Mouse (Mus musculus) ES-E14 (cell line): ENCODE measurements at regions not wholly inside any gene's neighbourhood (a gene's known extent, or its start where the extent isn't known, plus 50 kb on each side); places are given as distances from the start of the nearest gene placed in this dataset.

Experiments
- DNase-seq: peaks from one replicate; pipeline ENCODE4 v3.0.0-alpha.2; 2013; ENCODE audit warnings: low read depth, low spot score
- H3K27ac ChIP-seq: 2 replicates; pipeline ENCODE4 v1.5.1; 2012; ENCODE audit warnings: low read depth, mild to moderate bottlenecking, low read length, moderate library complexity, mixed read lengths; ENCODE audit not compliant: poor library complexity, insufficient read depth, severe bottlenecking
- H3K36me3 ChIP-seq: 2 replicates; pipeline ENCODE4 v1.6.1; 2012; ENCODE audit warnings: mild to moderate bottlenecking, low read length, moderate library complexity, mixed read lengths; ENCODE audit not compliant: control insufficient read depth, poor library complexity, insufficient read depth, severe bottlenecking
- H3K4me1 ChIP-seq, 2 experiments: fragments of 150-350 bp in 1 of 2; sonication (generic) in 1 of 2; 2 replicates each; pipeline ENCODE4 v1.6.1; 2012; ENCODE audit warnings: low read length in 2 of 2, mild to moderate bottlenecking in 1 of 2, mixed read lengths in 1 of 2; ENCODE audit not compliant: control insufficient read depth in 2 of 2, insufficient read depth in 2 of 2, poor library complexity in 1 of 2
- H3K4me3 ChIP-seq, 2 experiments: fragments of 150-350 bp in 1 of 2; sonication (generic) in 1 of 2; 2 replicates each; pipeline ENCODE4 v1.5.1; 2012; ENCODE audit warnings: low read length in 2 of 2, low read depth in 1 of 2, mild to moderate bottlenecking in 1 of 2, mixed read lengths in 1 of 2; ENCODE audit not compliant: insufficient read depth in 1 of 2, poor library complexity in 1 of 2, severe bottlenecking in 1 of 2
- H3K9ac ChIP-seq: 2 replicates; pipeline ENCODE4 v1.6.1; 2012; ENCODE audit warnings: low read depth, mild to moderate bottlenecking, low read length, mixed read lengths; ENCODE audit not compliant: poor library complexity, insufficient read depth, severe bottlenecking
- H3K9me3 ChIP-seq: fragments of 150-350 bp; sonication (generic); 2 replicates; pipeline ENCODE4 v1.6.1; 2012; ENCODE audit warnings: low read depth, mild to moderate bottlenecking, low read length; ENCODE audit not compliant: control insufficient read depth, insufficient read depth
- CHD2 ChIP-seq: IDR thresholded peaks from 2 replicates; pipeline ENCODE4 v1.6.1; 2014; ENCODE audit warnings: mild to moderate bottlenecking, low read depth, low read length, inconsistent platforms
- HCFC1 ChIP-seq: IDR thresholded peaks from 2 replicates; pipeline ENCODE4 v1.6.1; 2012; ENCODE audit warnings: low read length, inconsistent platforms, borderline replicate concordance; ENCODE audit not compliant: insufficient read depth
- MAFK ChIP-seq: IDR thresholded peaks from 2 replicates; pipeline ENCODE4 v1.6.1; 2014; ENCODE audit warnings: mild to moderate bottlenecking, low read depth, low read length, inconsistent platforms; ENCODE audit not compliant: insufficient read depth
- ZC3H11A ChIP-seq: IDR thresholded peaks from 2 replicates; pipeline ENCODE4 v1.6.1; 2012; ENCODE audit warnings: low read depth, mild to moderate bottlenecking, inconsistent platforms, low read length, borderline replicate concordance
- ZNF384 ChIP-seq: IDR thresholded peaks from 2 replicates; pipeline ENCODE4 v1.6.1; 2012; ENCODE audit warnings: low read depth, low read length, inconsistent platforms
- in situ Hi-C, 2 experiments: fragments of 600-800 bp; cut with MboI; formaldehyde crosslinking; loops; one replicate each; pipeline ENCODE4 v1.15.1; 2025; ENCODE audit warnings: low sequenced_read_pairs in 2 of 2, inconsistent platforms in 1 of 2; ENCODE audit not compliant: unreplicated experiment in 2 of 2

GRCm38 (mm10) chr6:117351846-117352245 is 183.5 kb downstream of the Cxcl12 start:
- H3K4me1 ChIP-seq, result no peaks in the 10 kb centered on the region
- H3K4me3 ChIP-seq, result no peak overlapping the region
- no peak for DNase-seq
- no peaks in the 10 kb centered on the region for H3K9me3 ChIP-seq
- no peak overlapping the region for H3K27ac ChIP-seq
- H3K9ac ChIP-seq, result no peak overlapping the region
- H3K36me3 ChIP-seq, result no peaks in the 10 kb centered on the region
- in situ Hi-C loops, result no loop called here
- no peak for TF ChIP-seq ZNF384

- in situ Hi-C loops, result no loop called here
- H3K27ac ChIP-seq, result no peak overlapping the region
These were observed 184.8 kb downstream of the Cxcl12 start for GRCm38 (mm10) chr6:117353091-117353490.

GRCm38 (mm10) chr6:117356101-117356500 is 187.8 kb downstream of the Cxcl12 start:
- Histone ChIP-seq H3K27ac (no peak overlapping the region), H3K36me3 (no peaks in the 10 kb centered on the region), H3K9me3 (no peaks in the 10 kb centered on the region), H3K4me1 (no peaks in the 10 kb centered on the region), H3K9ac (no peak overlapping the region), H3K4me3 (no peak overlapping the region)
- TF ChIP-seq HCFC1 (no peak), CHD2 (no peak), ZNF384 (no peak), ZC3H11A (no peak), MAFK (no peak)
- in situ Hi-C loops, result no loop called here
- DNase-seq, result no peak

More at GRCm38 (mm10) chr6:117353091-117353490, 184.8 kb downstream of the Cxcl12 start:
- Histone ChIP-seq H3K9ac (no peak overlapping the region), H3K9me3 (no peaks in the 10 kb centered on the region), H3K36me3 (no peaks in the 10 kb centered on the region), H3K4me3 (no peak overlapping the region), H3K4me1 (no peaks in the 10 kb centered on the region)
- DNase-seq, result no peak
- TF ChIP-seq MAFK (no peak), HCFC1 (no peak), ZC3H11A (no peak), ZNF384 (no peak), CHD2 (no peak)

- TF ChIP-seq ZNF384 (no peak), ZC3H11A (no peak), MAFK (no peak), HCFC1 (no peak)
- H3K9ac ChIP-seq, result no peak overlapping the region
- in situ Hi-C loops, result no loop called here
- no peaks in the 10 kb centered on the region for H3K36me3 ChIP-seq
- H3K9me3 ChIP-seq, result no peaks in the 10 kb centered on the region
- H3K4me1 ChIP-seq, result no peaks in the 10 kb centered on the region
- no peak overlapping the region for H3K27ac ChIP-seq
- no peak overlapping the region for H3K4me3 ChIP-seq
- DNase-seq, result no peak
These were observed 191.1 kb downstream of the Cxcl12 start for GRCm38 (mm10) chr6:117359401-117359800.

GRCm38 (mm10) chr6:117366563-117366962 is 198.2 kb downstream of the Cxcl12 start:
- Histone ChIP-seq H3K27ac (no peak overlapping the region), H3K9me3 (no peaks in the 10 kb centered on the region), H3K9ac (no peak overlapping the region), H3K4me1 (no peaks in the 10 kb centered on the region), H3K36me3 (no peaks in the 10 kb centered on the region), H3K4me3 (no peak overlapping the region)
- no peak for DNase-seq
- TF ChIP-seq CHD2, result no peak
- no peak for TF ChIP-seq MAFK
- no peak for TF ChIP-seq ZNF384
- no peak for TF ChIP-seq HCFC1
- TF ChIP-seq ZC3H11A, result no peak
- in situ Hi-C loops, result no loop called here
